Mouse (Mus musculus) megakaryocyte, embryonic 14.5 days (primary cell): ENCODE data around the gene Fgfr1op.
"Not testable (repeated sequence)": the region's sequence is repeated elsewhere in the genome, so short reads cannot be mapped to it uniquely, and the experiment has no call there.

Experiments used
- FLI1 ChIP-seq: IDR thresholded peaks from 2 replicates; pipeline ENCODE4 v1.6.1; 2012; ENCODE audit warnings: low read length, inconsistent platforms, mixed read lengths
- GATA1 ChIP-seq: IDR thresholded peaks from 3 replicates; pipeline ENCODE4 v1.6.1; 2012; ENCODE audit warnings: mixed read lengths, low read length, inconsistent platforms, borderline replicate concordance

DNA sequence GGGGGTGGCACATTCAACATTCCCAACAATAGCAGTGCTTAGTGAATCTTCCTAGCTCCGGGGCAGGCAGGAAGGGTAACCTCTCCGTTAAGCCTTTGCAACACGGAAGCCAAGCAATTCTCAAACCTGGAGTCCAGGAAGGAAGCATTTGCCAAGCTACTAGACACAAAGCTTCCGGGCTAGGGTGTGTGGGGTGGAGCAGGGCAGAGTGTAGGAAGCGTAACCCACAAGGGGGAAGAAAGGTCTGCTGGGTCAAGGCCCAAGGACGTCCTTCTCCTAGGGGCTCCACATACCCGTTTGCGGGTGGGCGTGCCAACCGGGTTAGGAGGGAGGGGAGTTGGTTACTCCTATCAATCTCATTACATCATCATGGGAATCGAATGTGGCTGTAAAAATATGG is 48.9 kb upstream of the Fgfr1op start:
- TF ChIP-seq GATA1, FLI1: not testable (repeated sequence)
